ENCODE assay signal across 21 mouse cellular contexts in genomic region chr11:99422159-99422558, GRCm38 (mm10). TPM values are rescaled to one million over a fixed set of nuclear protein-coding genes. Genes with fewer than 3 reads are reported as not detected.
"Had no signal": no experiment of that assay in that cellular context is flagged by ENCODE, and none has a peak within 500 bp of the region (broad histone marks: within the 10 kb centered on the region; RNA-seq: fewer than 3 reads in every experiment).

Krt12 (minus strand) TSS chr11:99422259.

- H3K36me3 ChIP-seq: lung, embryonic 15.5 days; midbrain, embryonic 13.5 days; midbrain, embryonic 15.5 days; neural tube, embryonic 12.5 days had no signal

- H3K27me3 ChIP-seq: lung, embryonic 15.5 days; midbrain, embryonic 15.5 days; neural tube, embryonic 12.5 days had no signal

- H3K4me1 ChIP-seq: lung, embryonic 15.5 days; midbrain, embryonic 15.5 days; neural tube, embryonic 12.5 days had no signal

- H3K27ac ChIP-seq: lung, embryonic 15.5 days; macrophage; midbrain, embryonic 13.5 days; midbrain, embryonic 15.5 days; neural tube, embryonic 12.5 days had no signal

- H3K4me3 ChIP-seq: lung, embryonic 15.5 days; megakaryocyte, embryonic 14.5 days; midbrain, embryonic 13.5 days; midbrain, embryonic 15.5 days; neural tube, embryonic 12.5 days had no signal

- ATAC-seq: lung, postnatal 0 days; midbrain, embryonic 13.5 days; midbrain, embryonic 15.5 days had no signal

- DNase-seq: lung, adult 2 months; lung, postnatal 14 days; lung, postnatal 36 days; right cerebral cortex, postnatal 25 days; right cerebral cortex, postnatal 4 days; spleen, adult 18-20 months; thymus, adult 18-20 months; thymus, postnatal 14 days; thymus, postnatal 36 days had no signal

- H3K9me3 ChIP-seq: lung, embryonic 15.5 days; megakaryocyte, embryonic 14.5 days; midbrain, embryonic 13.5 days; midbrain, embryonic 15.5 days; neural tube, embryonic 12.5 days had no signal

- H3K9ac ChIP-seq: lung, embryonic 15.5 days; midbrain, embryonic 13.5 days; midbrain, embryonic 15.5 days; neural tube, embryonic 12.5 days had no signal

- H3K4me2 ChIP-seq: lung, embryonic 15.5 days; midbrain, embryonic 11.5 days; midbrain, embryonic 13.5 days; midbrain, embryonic 15.5 days; neural tube, embryonic 12.5 days had no signal

RNA-seq across cellular contexts. Expression of gene Krt12, which starts in this region (rescaled TPM):
- total RNA-seq: megakaryocyte progenitor cell, adult 5-6 weeks; monocyte, adult 5-6 weeks had no signal
- polyA plus RNA-seq: lung, postnatal 0 days; macrophage; midbrain, embryonic 11.5 days; neural tube, embryonic 12.5 days; neural tube, embryonic 14.5 days; stomach, embryonic 14.5 days had no signal
